Mouse (Mus musculus) lung, postnatal 0 days (tissue): ENCODE data around the gene Bcl2l1.

Source experiments
- CTCF ChIP-seq: IDR thresholded peaks from 2 replicates; pipeline ENCODE4 v1.5.1; 2016; ENCODE audit warnings: antibody characterized with exemption, mild to moderate bottlenecking
- EP300 ChIP-seq: IDR thresholded peaks from 2 replicates; pipeline ENCODE4 v1.6.1; 2016; ENCODE audit warnings: antibody characterized with exemption, mild to moderate bottlenecking, control low read depth

DNA sequence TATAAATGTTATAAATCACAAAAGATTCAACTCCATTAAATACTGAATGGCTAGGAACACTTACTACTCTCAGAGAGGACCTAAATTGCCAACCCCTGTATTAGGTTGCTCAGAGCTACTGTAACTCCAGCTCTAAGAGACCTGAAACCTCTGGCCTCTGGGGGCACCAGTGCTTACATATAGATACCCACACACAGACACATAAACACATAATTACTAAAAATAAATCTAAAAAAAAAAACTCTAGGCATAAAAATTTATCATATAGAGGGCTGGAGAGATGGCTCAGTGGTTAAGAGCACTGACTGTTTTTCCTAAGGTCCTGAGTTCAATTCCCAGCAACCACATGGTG, 30.8 kb downstream of the Bcl2l1 start:
- 0 out of 2 replicates have a peak, but pooled peaks have one; percentile 9 for TF ChIP-seq CTCF
- no peak for TF ChIP-seq EP300
